Mouse (Mus musculus): ENCODE measurements around the gene Cemip2. TPM values are rescaled to one million over a fixed set of nuclear protein-coding genes. Genes with fewer than 3 reads are reported as not detected.

Gene Cemip2
- total and polyA plus RNA-seq, 3 experiments = 2.5 to 10.9 (median 7.7) TPM

DNA sequence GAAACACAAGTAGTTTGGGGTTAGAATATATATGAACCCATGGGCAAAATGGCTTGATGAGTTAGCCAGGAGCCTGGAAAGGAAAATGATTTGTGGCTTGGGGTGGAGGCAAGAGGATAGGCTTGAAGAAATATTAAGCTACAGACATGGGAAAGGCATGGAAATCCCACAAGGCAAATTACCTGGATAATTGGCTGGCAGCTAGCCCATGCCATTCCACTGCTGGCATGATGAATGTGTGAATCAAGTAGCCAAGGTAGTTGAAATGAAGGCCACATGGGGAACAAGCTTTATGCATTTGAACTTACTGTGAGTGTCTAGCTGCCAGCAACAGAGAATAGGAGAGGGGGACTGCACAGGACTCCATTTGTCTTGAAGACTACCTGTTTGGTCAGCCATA, 16.5 kb upstream of the Cemip2 start:
- H3K27me3 ChIP-seq (ENCODE audit: insufficient read depth, low read length) = peaks cover 9% of the 10 kb centered on the region; the same call in 1 of the 2 replicates
- TF ChIP-seq CTCF (IDR thresholded peaks at IDR 0.05; ENCODE audit: low read depth, low read length) (no peak), TAL1 (conservative IDR thresholded peaks at IDR 0.05; ENCODE audit: low read depth, low read length) (no peak), GATA1 (IDR thresholded peaks at IDR 0.05; ENCODE audit: borderline replicate concordance, low read length) (no peak), POLR2AphosphoS5 (IDR thresholded peaks at IDR 0.05; ENCODE audit: insufficient replicate concordance, low read depth, low read length) (no peak), GATA2 (IDR thresholded peaks at IDR 0.05; ENCODE audit: borderline replicate concordance, low read depth, low read length) (no peak)
- no peaks in the 10 kb centered on the region for H3K4me1 ChIP-seq (ENCODE audit: insufficient read depth, low read depth, low read length)
- no peak overlapping the region for H3K4me3 ChIP-seq (ENCODE audit: low read depth, low read length)
- H3K9me3 ChIP-seq (replicated peaks) = no peaks in the 10 kb centered on the region
- H3K36me3 ChIP-seq (replicated peaks) = no peaks in the 10 kb centered on the region
- ATAC-seq (ENCODE audit: extremely low read depth, insufficient number of reproducible peaks, low FRiP score, poor library complexity, severe bottlenecking) = no peak
- DNase-seq (ENCODE audit: low spot score) = no peak

DNA sequence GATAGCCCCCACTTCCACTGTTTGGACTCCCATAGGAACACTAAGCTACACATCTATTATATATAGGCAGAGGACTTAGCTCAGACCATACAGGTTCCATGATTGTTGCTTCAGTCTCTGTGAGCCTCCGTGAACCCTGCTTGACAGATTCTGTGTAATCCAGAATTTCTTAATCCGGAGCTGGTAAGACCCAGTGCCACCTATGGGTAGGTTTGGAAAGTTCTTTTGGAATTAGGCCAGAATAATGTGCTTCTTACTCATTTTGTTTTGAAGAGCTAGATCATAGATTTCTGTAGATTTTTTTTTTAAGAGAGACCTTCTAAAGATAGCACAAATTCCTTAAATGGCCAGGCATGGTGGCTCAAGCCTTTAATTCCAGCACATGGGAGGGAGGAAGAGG, 14.1 kb upstream of the Cemip2 start:
- Histone ChIP-seq H3K9me3 (replicated peaks) (no peaks in the 10 kb centered on the region), H3K4me1 (ENCODE audit: insufficient read depth, low read depth, low read length) (no peaks in the 10 kb centered on the region), H3K4me3 (ENCODE audit: low read depth, low read length) (no peak overlapping the region), H3K36me3 (replicated peaks) (no peaks in the 10 kb centered on the region), H3K27me3 (ENCODE audit: insufficient read depth, low read length) (peaks cover 10% of the 10 kb centered on the region; the same call in 1 of the 2 replicates)
- no peak for DNase-seq (ENCODE audit: low spot score)
- no peak for ATAC-seq (ENCODE audit: extremely low read depth, insufficient number of reproducible peaks, low FRiP score, poor library complexity, severe bottlenecking)
- no peak for TF ChIP-seq GATA1 (IDR thresholded peaks at IDR 0.05; ENCODE audit: borderline replicate concordance, low read length)
- TF ChIP-seq TAL1 (conservative IDR thresholded peaks at IDR 0.05; ENCODE audit: low read depth, low read length) = no peak
- no peak for TF ChIP-seq GATA2 (IDR thresholded peaks at IDR 0.05; ENCODE audit: borderline replicate concordance, low read depth, low read length)

DNA sequence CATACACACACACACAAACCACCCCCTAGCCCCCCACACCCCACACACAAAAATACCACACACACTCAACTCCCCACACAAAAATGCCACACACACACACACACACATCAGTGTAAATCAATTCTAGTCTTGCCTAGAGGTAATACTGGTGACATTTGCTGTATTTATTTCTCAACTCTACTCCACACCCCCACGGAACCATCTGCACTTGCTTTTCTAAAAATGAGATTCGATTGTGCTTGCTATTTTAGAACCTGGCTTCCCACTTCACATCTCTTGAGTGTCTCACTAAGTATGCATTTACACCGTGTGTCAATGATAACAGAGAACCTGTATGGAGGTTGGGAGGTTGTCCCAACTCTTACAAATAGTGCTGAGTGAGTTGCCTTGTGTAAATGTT, 13.4 kb upstream of the Cemip2 start:
- peaks cover 7% of the 10 kb centered on the region; the same call in 1 of the 2 replicates for H3K27me3 ChIP-seq (ENCODE audit: insufficient read depth, low read length)
- DNase-seq (ENCODE audit: low spot score) (no peak), ATAC-seq (ENCODE audit: extremely low read depth, insufficient number of reproducible peaks, low FRiP score, poor library complexity, severe bottlenecking) (no peak)
- no peak for TF ChIP-seq TAL1 (conservative IDR thresholded peaks at IDR 0.05; ENCODE audit: low read depth, low read length)
- H3K36me3 ChIP-seq (replicated peaks) = no peaks in the 10 kb centered on the region
- H3K9me3 ChIP-seq (replicated peaks) = no peaks in the 10 kb centered on the region
- H3K4me1 ChIP-seq (ENCODE audit: insufficient read depth, low read depth, low read length) = no peaks in the 10 kb centered on the region
- no peak overlapping the region for H3K4me3 ChIP-seq (ENCODE audit: low read depth, low read length)

DNA sequence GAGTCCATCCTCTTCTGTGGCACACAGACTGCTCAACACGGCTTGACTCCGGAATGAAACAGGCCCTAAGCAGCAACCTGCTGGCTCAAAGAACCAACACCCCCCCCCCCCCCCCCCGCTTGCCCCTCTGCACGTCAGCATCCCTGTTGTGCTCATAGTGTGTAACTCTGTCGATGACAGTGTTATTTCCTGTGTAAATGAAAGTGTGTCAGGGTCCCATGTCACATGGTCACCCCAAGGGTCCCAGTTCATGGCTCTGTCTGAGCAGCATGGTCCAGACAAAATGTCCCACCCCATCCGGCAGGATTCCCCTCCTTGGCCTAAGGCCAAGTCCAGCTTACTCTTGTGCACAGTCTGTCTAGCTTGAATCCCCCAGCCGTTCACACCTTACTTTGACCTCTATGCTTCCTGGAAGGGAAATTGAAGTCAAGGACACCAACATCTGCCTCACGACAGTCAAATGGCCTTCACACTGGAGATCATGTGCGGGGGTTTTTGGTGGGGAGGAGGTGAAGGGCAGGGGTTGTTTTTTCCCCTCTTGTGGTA, 10.6 kb upstream of the Cemip2 start:
- no peak for TF ChIP-seq CTCF (IDR thresholded peaks at IDR 0.05; ENCODE audit: low read depth, low read length)
- no peak for TF ChIP-seq POLR2AphosphoS5 (IDR thresholded peaks at IDR 0.05; ENCODE audit: insufficient replicate concordance, low read depth, low read length)
- TF ChIP-seq TAL1 (conservative IDR thresholded peaks at IDR 0.05; ENCODE audit: low read depth, low read length) = no peak
- TF ChIP-seq GATA1 (IDR thresholded peaks at IDR 0.05; ENCODE audit: borderline replicate concordance, low read length) = no peak
- no peak for TF ChIP-seq GATA2 (IDR thresholded peaks at IDR 0.05; ENCODE audit: borderline replicate concordance, low read depth, low read length)
- ATAC-seq (ENCODE audit: extremely low read depth, insufficient number of reproducible peaks, low FRiP score, poor library complexity, severe bottlenecking) = no peak
- H3K9me3 ChIP-seq (replicated peaks) = no peaks in the 10 kb centered on the region
- peaks cover 5% of the 10 kb centered on the region; the same call in 1 of the 2 replicates for H3K27me3 ChIP-seq (ENCODE audit: insufficient read depth, low read length)
- H3K4me3 ChIP-seq (ENCODE audit: low read depth, low read length) = no peak overlapping the region
- DNase-seq (ENCODE audit: low spot score) = no peak
- no peaks in the 10 kb centered on the region for H3K4me1 ChIP-seq (ENCODE audit: insufficient read depth, low read depth, low read length)
- no peaks in the 10 kb centered on the region for H3K36me3 ChIP-seq (replicated peaks)

DNA sequence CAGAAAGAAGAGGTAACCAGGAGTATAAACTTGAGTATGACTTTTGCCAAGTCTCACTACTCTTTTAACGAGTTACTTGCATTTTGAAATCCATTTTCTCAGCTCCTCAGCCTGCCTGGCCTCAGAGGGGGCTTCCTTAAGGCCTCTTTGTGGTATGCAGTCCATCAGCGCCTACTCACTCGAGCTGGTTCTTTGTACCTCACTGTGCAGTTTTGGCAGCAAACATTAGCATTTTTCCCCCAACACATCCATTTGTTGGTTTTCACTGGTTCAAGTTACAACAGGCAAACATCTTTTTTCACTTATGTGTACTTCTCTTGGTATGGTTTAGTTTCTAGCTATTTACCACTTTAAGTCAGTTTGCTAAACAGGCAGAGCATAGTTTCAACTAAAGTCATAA, 8.3 kb upstream of the Cemip2 start:
- DNase-seq (ENCODE audit: low spot score) (no peak), ATAC-seq (ENCODE audit: extremely low read depth, insufficient number of reproducible peaks, low FRiP score, poor library complexity, severe bottlenecking) (no peak)
- no peak overlapping the region for H3K4me3 ChIP-seq (ENCODE audit: low read depth, low read length)

DNA sequence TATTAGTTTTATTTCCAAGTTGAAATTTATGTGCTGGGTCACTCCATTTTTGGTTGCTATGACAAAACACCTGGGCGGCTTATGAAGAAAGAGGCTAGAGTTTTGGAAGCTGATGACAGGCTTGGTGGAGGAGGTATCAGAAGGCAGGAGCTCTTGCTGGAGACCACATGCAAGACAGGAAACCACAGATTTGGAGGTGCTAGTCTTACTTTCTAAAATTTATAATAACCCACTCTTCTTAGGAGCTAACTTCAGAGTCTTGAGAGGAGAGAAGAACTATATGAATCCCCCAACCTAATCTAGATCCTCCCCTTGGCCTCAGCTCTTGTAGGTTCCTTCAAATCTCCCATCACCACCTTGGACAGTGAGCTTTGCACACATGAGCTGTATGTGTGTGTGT, 6.6 kb upstream of the Cemip2 start:
- DNase-seq (ENCODE audit: low spot score) (no peak), ATAC-seq (ENCODE audit: extremely low read depth, insufficient number of reproducible peaks, low FRiP score, poor library complexity, severe bottlenecking) (no peak)
- Histone ChIP-seq H3K9me3 (replicated peaks) (no peaks in the 10 kb centered on the region), H3K4me1 (ENCODE audit: insufficient read depth, low read depth, low read length) (no peaks in the 10 kb centered on the region), H3K36me3 (replicated peaks) (no peaks in the 10 kb centered on the region), H3K4me3 (ENCODE audit: low read depth, low read length) (no peak overlapping the region), H3K27me3 (ENCODE audit: insufficient read depth, low read length) (peaks cover 22% of the 10 kb centered on the region)
- no peak for TF ChIP-seq CTCF (IDR thresholded peaks at IDR 0.05; ENCODE audit: low read depth, low read length)
- TF ChIP-seq POLR2AphosphoS5 (IDR thresholded peaks at IDR 0.05; ENCODE audit: insufficient replicate concordance, low read depth, low read length) = no peak
- no peak for TF ChIP-seq TAL1 (conservative IDR thresholded peaks at IDR 0.05; ENCODE audit: low read depth, low read length)
- no peak for TF ChIP-seq GATA1 (IDR thresholded peaks at IDR 0.05; ENCODE audit: borderline replicate concordance, low read length)
- TF ChIP-seq GATA2 (IDR thresholded peaks at IDR 0.05; ENCODE audit: borderline replicate concordance, low read depth, low read length) = no peak

More for the DNA sequence above, 8.3 kb upstream of the Cemip2 start:
- Histone ChIP-seq H3K9me3 (replicated peaks) (no peaks in the 10 kb centered on the region), H3K4me1 (ENCODE audit: insufficient read depth, low read depth, low read length) (no peaks in the 10 kb centered on the region), H3K27me3 (ENCODE audit: insufficient read depth, low read length) (peaks cover 15% of the 10 kb centered on the region), H3K36me3 (replicated peaks) (no peaks in the 10 kb centered on the region)
- TF ChIP-seq TAL1 (conservative IDR thresholded peaks at IDR 0.05; ENCODE audit: low read depth, low read length) (no peak), GATA1 (IDR thresholded peaks at IDR 0.05; ENCODE audit: borderline replicate concordance, low read length) (no peak), CTCF (IDR thresholded peaks at IDR 0.05; ENCODE audit: low read depth, low read length) (no peak), GATA2 (IDR thresholded peaks at IDR 0.05; ENCODE audit: borderline replicate concordance, low read depth, low read length) (no peak)

DNA sequence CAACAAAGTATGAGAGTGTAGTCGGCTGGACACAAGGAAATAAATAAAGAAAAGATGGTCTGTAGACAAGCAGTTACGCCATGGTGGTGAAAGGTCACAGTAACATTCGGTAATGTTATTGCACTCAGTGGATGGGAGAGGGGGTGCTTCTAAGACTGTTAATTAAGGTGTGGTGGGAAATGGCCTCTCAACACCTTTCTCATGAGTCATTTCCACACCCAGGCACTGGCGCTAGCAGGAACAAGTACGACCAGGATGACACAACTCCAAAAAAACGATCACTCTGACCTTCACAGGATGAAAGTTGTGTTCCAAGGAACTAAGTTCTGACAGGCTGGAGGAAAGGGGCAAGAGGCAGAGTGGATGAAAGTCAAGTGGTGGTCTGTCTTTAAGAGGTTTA, 4.5 kb upstream of the Cemip2 start:
- H3K27me3 ChIP-seq (ENCODE audit: insufficient read depth, low read length) = peaks cover 24% of the 10 kb centered on the region
- DNase-seq (ENCODE audit: low spot score) (no peak), ATAC-seq (ENCODE audit: extremely low read depth, insufficient number of reproducible peaks, low FRiP score, poor library complexity, severe bottlenecking) (no peak)
- TF ChIP-seq CTCF (IDR thresholded peaks at IDR 0.05; ENCODE audit: low read depth, low read length) (no peak), POLR2AphosphoS5 (IDR thresholded peaks at IDR 0.05; ENCODE audit: insufficient replicate concordance, low read depth, low read length) (no peak), GATA1 (IDR thresholded peaks at IDR 0.05; ENCODE audit: borderline replicate concordance, low read length) (no peak), TAL1 (conservative IDR thresholded peaks at IDR 0.05; ENCODE audit: low read depth, low read length) (no peak), GATA2 (IDR thresholded peaks at IDR 0.05; ENCODE audit: borderline replicate concordance, low read depth, low read length) (no peak)
- H3K4me1 ChIP-seq (ENCODE audit: insufficient read depth, low read depth, low read length) = peaks cover 13% of the 10 kb centered on the region
- no peak overlapping the region for H3K4me3 ChIP-seq (ENCODE audit: low read depth, low read length)
- no peaks in the 10 kb centered on the region for H3K9me3 ChIP-seq (replicated peaks)
- no peaks in the 10 kb centered on the region for H3K36me3 ChIP-seq (replicated peaks)
